Mouse (Mus musculus) G1E-ER4 (cell line): Measurements from ENCODE around the gene Tmem179b. TPM values are rescaled to one million over a fixed set of nuclear protein-coding genes. Genes with fewer than 3 reads are reported as not detected.

ENCODE experiments used
- GATA1 ChIP-seq: IDR thresholded peaks from one replicate; pipeline ENCODE4 v1.8.0; 2012; ENCODE audit warnings: low read length, inconsistent platforms
- polyA plus RNA-seq: library from polyadenylated mRNA; stranded (reverse); fragments of >175 nt; gene quantifications from 2 replicates; pipeline ENCODE4 v1.2.3, GENCODE M21; 2012

Gene Tmem179b
- polyA plus RNA-seq, 1 experiment: 50.4 TPM

GRCm38 (mm10) chr19:8798947-8799315 is 24.7 kb upstream of the Tmem179b start:
- TF ChIP-seq GATA1: no peak

GRCm38 (mm10) chr19:8798264-8798946 is 24.1 kb upstream of the Tmem179b start, which contains the start of gene Polr2g:
Polr2g (minus strand) TSS chr19:8798577.
- no peak for TF ChIP-seq GATA1

- TF ChIP-seq GATA1: no peak
Measured at GRCm38 (mm10) chr19:8790171-8790570, 15.9 kb upstream of the Tmem179b start.

GRCm38 (mm10) chr19:8789171-8789570 is 14.9 kb upstream of the Tmem179b start:
- no peak for TF ChIP-seq GATA1

GRCm38 (mm10) chr19:8788521-8788920 is 14.3 kb upstream of the Tmem179b start:
- no peak for TF ChIP-seq GATA1

GRCm38 (mm10) chr19:8786008-8786781 is 11.9 kb upstream of the Tmem179b start, which contains the start of gene Taf6l:
Taf6l (minus strand) TSS chr19:8786417.
- TF ChIP-seq GATA1: no peak

- TF ChIP-seq GATA1: no peak
Measured at GRCm38 (mm10) chr19:8774951-8775421, 719 bp upstream of the Tmem179b start.

- TF ChIP-seq GATA1: no peak
Measured at GRCm38 (mm10) chr19:8773409-8773808, 858 bp downstream of the Tmem179b start.

GRCm38 (mm10) chr19:8772996-8773395 is 1.3 kb downstream of the Tmem179b start:
- no peak for TF ChIP-seq GATA1

- TF ChIP-seq GATA1: no peak
Measured at GRCm38 (mm10) chr19:8770567-8771270, 3.5 kb downstream of the Tmem179b start, which contains the start of gene Tmem223. Tmem223 (plus strand) TSS chr19:8770996.

- no peak for TF ChIP-seq GATA1
Measured at GRCm38 (mm10) chr19:8765562-8765961, 8.7 kb downstream of the Tmem179b start.

GRCm38 (mm10) chr19:8763276-8763675 is 11.0 kb downstream of the Tmem179b start:
- TF ChIP-seq GATA1: no peak

GRCm38 (mm10) chr19:8760757-8761156 is 13.5 kb downstream of the Tmem179b start:
- no peak for TF ChIP-seq GATA1

- no peak for TF ChIP-seq GATA1
Measured at GRCm38 (mm10) chr19:8758899-8759298, 15.4 kb downstream of the Tmem179b start.

GRCm38 (mm10) chr19:8757471-8757998 is 16.7 kb downstream of the Tmem179b start:
- TF ChIP-seq GATA1: no peak
